Comparison of ENCODE assay signal across 22 mouse cellular contexts in genomic region chr12:85423236-85423635, GRCm38 (mm10). TPM values are rescaled to one million over a fixed set of nuclear protein-coding genes. Genes with fewer than 3 reads are reported as not detected.
DNase-seq lines count a peak whose midpoint lies in the region; TF ChIP-seq lines count a peak whose summit lies in the region.
"Had no signal": no experiment of that assay in that cellular context is flagged by ENCODE, and none has a peak within 500 bp of the region (broad histone marks: within the 10 kb centered on the region; RNA-seq: fewer than 3 reads in every experiment).

No protein-coding gene starts in this region.

- peak overlapping the region; percentile 42 for H3K27ac ChIP-seq in bone marrow macrophage, adult 2 months (ENCODE audit: insufficient read depth, low read depth, low read length)
- H3K27ac ChIP-seq in small intestine, adult 2 months (ENCODE audit: insufficient read depth, low read depth, low read length) = peak overlapping the region; percentile 29; the same call in 1 of the 2 replicates
- H3K27ac ChIP-seq: embryonic facial prominence, embryonic 10.5 days; embryonic facial prominence, embryonic 12.5 days; forebrain, embryonic 13.5 days; forebrain, embryonic 15.5 days had no signal

- H3K36me3 ChIP-seq in small intestine, adult 2 months (ENCODE audit: control insufficient read depth, insufficient read depth, low read length) = no peaks in the 10 kb centered on the region
- H3K36me3 ChIP-seq: embryonic facial prominence, embryonic 10.5 days; embryonic facial prominence, embryonic 12.5 days; forebrain, embryonic 15.5 days; G1E had no signal

- no peak for TF ChIP-seq CTCF in bone marrow macrophage, adult 2 months (IDR thresholded peaks at IDR 0.05; ENCODE audit: low read depth, low read length)
- no peak for TF ChIP-seq CTCF in small intestine, adult 2 months (IDR thresholded peaks at IDR 0.05; ENCODE audit: extremely low read depth, insufficient read length, insufficient replicate concordance, low read depth, low read length)

- no peak overlapping the region for H3K4me3 ChIP-seq in bone marrow macrophage, adult 2 months (ENCODE audit: insufficient read depth, low read length)
- H3K4me3 ChIP-seq in small intestine, adult 2 months (ENCODE audit: low read depth, low read length) = no peak overlapping the region
- H3K4me3 ChIP-seq: embryonic facial prominence, embryonic 10.5 days; embryonic facial prominence, embryonic 12.5 days; forebrain, embryonic 13.5 days; forebrain, embryonic 15.5 days had no signal

- TF ChIP-seq POLR2A in bone marrow macrophage, adult 2 months (IDR thresholded peaks at IDR 0.05; ENCODE audit: borderline replicate concordance, low read depth, low read length) = no peak
- no peak for TF ChIP-seq POLR2A in small intestine, adult 2 months (IDR thresholded peaks at IDR 0.05; ENCODE audit: low read depth, low read length)

- no peaks in the 10 kb centered on the region for H3K27me3 ChIP-seq in small intestine, adult 2 months (ENCODE audit: control insufficient read depth, insufficient read depth, low read length)
- H3K27me3 ChIP-seq: embryonic facial prominence, embryonic 12.5 days; forebrain, embryonic 13.5 days; forebrain, embryonic 15.5 days; Patski had no signal

- peaks cover 60% of the 10 kb centered on the region for H3K4me1 ChIP-seq in bone marrow macrophage, adult 2 months (ENCODE audit: control insufficient read depth, insufficient read depth, low read length)
- peaks cover 31% of the 10 kb centered on the region for H3K4me1 ChIP-seq in small intestine, adult 2 months (ENCODE audit: control insufficient read depth, insufficient read depth, insufficient read length, low read length)
- H3K4me1 ChIP-seq: embryonic facial prominence, embryonic 12.5 days had no signal

- DNase-seq in heart, adult 11 months = peak; percentile 80
- DNase-seq in heart, postnatal 14 days = no peak
- no peak for DNase-seq in neural tube, embryonic 10.5 days (ENCODE audit: extremely low spot score, low spot score)
- DNase-seq in frontal cortex, postnatal 14 days (ENCODE audit: low spot score in 2 of 2) = no peak
- DNase-seq: adrenal gland, adult 8-10 months; adrenal gland, postnatal 14 days; adrenal gland, postnatal 36 days; B cell, adult 2 months; cerebellum, adult 11 months; cerebellum, adult 2 months; cerebellum, adult 9-10 months; cerebellum, postnatal 10 days; cerebellum, postnatal 25 days; forebrain, postnatal 0 days had no signal

- 60% methylated on average over 11 of the region's 11 CpGs for WGBS in small intestine, adult 2 months

- intact Hi-C loops in heart, postnatal 14 days (cut with DNase I) = no loop called here

RNA-seq across cellular contexts. Expression of gene Tmed10, which starts 48.6 kb away (rescaled TPM):
- total RNA-seq in heart, postnatal 14 days (2021) = 100 to 1,000 TPM; 150 to 157 TPM
- 291 and 303 TPM in 2 replicates for polyA plus RNA-seq in bone marrow macrophage, adult 2 months (2012; ENCODE audit: insufficient read depth, insufficient read length, missing spikeins)
- 140 and 226 TPM in 2 replicates for polyA plus RNA-seq in small intestine, adult 2 months (2012; rRNA removed)

RNA-seq across cellular contexts. Expression of gene Fos, which starts 50.5 kb away (rescaled TPM):
- 1 to 10 TPM; 4.3 to 5.0 TPM for total RNA-seq in heart, postnatal 14 days (2021)
- polyA plus RNA-seq in bone marrow macrophage, adult 2 months (2012; ENCODE audit: insufficient read depth, insufficient read length, missing spikeins) = 64.0 and 65.2 TPM in 2 replicates
- 103 and 283 TPM in 2 replicates for polyA plus RNA-seq in small intestine, adult 2 months (2012; rRNA removed)
